Mouse (Mus musculus): ENCODE measurements around the gene S100a10. TPM values are rescaled to one million over a fixed set of nuclear protein-coding genes. Genes with fewer than 3 reads are reported as not detected.

S100a10 gene
- polyA plus RNA-seq, 1 experiment from 2014 or later = 826 TPM

DNA sequence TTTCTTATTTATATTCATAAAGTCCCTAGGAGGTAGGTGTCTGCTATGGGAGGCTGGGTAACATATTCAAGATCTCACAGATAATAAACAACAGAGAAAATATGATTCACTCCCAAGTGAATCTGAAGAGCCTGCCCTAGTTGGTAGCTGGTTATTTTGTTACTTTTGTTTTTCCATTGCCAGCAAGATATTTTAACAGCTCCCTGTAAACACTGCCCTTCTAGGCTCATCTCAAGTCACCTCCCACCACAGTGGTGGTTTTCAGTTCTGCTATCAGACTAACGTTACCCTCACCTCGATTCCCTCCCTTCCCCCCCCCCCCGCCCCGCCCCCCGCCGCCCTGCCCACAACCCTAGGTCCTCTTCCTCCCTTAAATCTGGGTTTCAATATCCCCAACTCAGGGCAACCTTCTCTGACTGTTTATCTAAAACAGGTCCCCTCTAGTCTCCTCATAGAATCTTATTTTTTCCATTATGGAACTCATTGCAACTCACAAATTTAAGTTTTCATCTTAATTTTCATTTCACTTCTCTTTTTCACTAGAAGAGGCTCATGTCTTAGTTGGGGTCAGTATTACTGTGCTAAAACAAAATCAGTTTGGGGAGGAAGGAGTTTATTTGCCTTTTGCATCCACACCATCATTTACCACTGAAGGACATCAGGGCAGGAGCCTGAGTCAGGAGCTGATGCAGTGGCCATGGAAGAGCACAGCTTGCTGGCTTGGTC, 6.2 kb upstream of the S100a10 start:
- H3K4me1 ChIP-seq = peaks cover 6% of the 10 kb centered on the region; the same call in 1 of the 2 replicates
- no peak overlapping the region for H3K27ac ChIP-seq
- 54% methylated on average over 5 of the region's 6 CpGs for WGBS
- no peak overlapping the region for H3K4me2 ChIP-seq
- H3K36me3 ChIP-seq = no peaks in the 10 kb centered on the region
- H3K4me3 ChIP-seq = no peak overlapping the region
- no peaks in the 10 kb centered on the region for H3K9me3 ChIP-seq
- H3K9ac ChIP-seq = no peak overlapping the region
- ATAC-seq (ENCODE audit: insufficient number of reproducible peaks, low FRiP score, low TSS enrichment, low read depth) = no peak
- H3K27me3 ChIP-seq = no peaks in the 10 kb centered on the region

DNA sequence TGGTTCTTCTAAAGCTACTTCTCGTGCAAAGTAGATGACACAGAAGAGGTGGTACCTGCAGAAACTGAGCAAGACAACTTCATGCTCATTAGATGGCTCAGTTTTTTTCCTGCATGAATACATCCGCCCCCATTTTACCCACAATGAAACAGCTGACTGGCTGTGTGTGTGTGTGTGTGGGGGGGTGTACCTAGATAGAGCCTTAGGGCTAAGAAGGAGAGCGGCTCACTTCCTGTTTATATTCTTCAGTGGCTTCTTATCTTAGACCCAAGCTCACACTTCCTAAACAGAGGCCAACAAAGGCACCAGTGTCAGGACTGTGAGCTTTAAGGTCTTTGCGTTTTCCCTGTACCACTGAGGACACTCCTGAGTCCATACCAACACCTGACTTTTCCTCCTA, 4.9 kb upstream of the S100a10 start:
- 75% methylated on average over 4 of the region's 4 CpGs for WGBS
- no peak overlapping the region for H3K9ac ChIP-seq
- H3K27ac ChIP-seq = no peak overlapping the region
- no peaks in the 10 kb centered on the region for H3K36me3 ChIP-seq
- ATAC-seq (ENCODE audit: insufficient number of reproducible peaks, low FRiP score, low TSS enrichment, low read depth) = no peak
- H3K27me3 ChIP-seq = no peaks in the 10 kb centered on the region
- H3K4me2 ChIP-seq = no peak overlapping the region
- no peak overlapping the region for H3K4me3 ChIP-seq
- peaks cover 12% of the 10 kb centered on the region; the same call in 1 of the 2 replicates for H3K4me1 ChIP-seq
- no peaks in the 10 kb centered on the region for H3K9me3 ChIP-seq

DNA sequence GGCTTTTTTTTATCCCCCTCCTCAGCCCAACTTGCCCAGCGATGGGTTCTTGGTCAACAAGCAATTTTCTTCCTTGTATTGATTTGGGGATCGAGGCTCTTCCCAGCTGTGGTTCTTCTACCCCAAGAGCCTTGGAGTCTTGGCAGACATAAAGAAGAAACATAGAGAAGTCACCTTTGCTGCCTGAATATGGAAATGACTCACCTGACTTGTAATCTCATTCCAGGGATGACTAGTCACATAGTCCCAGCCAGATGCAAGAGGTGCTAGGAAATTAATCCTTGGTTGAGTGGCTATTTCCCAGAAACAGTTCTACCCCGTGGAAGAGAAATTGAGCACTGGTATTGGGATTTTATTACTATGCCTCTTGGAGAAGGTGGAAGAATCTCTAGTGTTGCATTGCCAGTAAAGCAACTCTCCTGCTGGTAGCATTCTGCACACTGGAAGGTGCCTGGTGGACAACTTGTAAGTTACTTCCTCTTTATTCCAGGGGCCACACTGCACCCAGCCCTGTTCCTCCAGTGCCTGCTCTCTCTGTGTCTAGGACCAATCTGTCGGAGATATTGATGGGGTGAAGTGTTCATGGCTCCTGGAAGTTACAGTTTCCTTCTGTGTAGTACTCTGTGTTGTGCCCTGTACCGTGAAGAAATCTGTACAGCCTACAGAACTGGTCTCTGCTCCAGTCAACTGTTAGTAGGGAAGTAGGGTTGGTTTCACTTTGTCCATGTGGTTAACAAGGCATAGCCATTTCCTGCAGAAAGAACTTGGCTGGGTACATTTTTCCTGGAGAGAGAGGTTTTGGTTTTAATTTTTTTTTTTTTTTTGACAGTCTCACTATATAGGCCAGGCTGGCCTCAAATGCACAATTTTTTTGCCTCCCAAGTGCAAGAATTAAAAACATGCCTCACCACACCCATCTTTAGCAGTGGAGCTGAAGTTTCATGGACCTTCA, 2.7 kb upstream of the S100a10 start:
- ATAC-seq (ENCODE audit: insufficient number of reproducible peaks, low FRiP score, low TSS enrichment, low read depth) = no peak
- no peak overlapping the region for H3K9ac ChIP-seq
- WGBS = 74% methylated on average over 5 of the region's 5 CpGs
- no peaks in the 10 kb centered on the region for H3K9me3 ChIP-seq
- H3K36me3 ChIP-seq = no peaks in the 10 kb centered on the region
- H3K4me2 ChIP-seq = no peak overlapping the region
- H3K4me1 ChIP-seq = peaks cover 23% of the 10 kb centered on the region
- no peaks in the 10 kb centered on the region for H3K27me3 ChIP-seq
- H3K4me3 ChIP-seq = no peak overlapping the region
- peak overlapping the region; percentile 58; the same call in 1 of the 2 replicates for H3K27ac ChIP-seq

DNA sequence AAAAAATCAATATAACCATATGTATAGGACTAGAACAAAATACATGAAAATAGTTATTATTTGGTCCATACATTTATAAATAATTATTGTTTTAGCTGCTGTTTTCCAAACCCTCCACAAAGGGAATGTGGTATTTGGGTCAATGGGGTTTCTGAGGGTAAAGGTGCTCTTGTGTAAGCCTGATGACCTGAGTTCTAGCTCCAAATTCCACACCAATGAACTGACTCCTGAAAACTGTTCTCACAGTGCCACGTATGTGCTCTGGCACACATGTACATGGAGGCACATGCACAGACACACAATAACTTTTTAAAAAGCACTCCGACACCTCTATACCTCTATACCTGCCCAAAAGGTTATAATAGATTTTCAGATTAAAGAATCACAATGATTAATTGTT, 1.6 kb upstream of the S100a10 start:
- ATAC-seq (ENCODE audit: insufficient number of reproducible peaks, low FRiP score, low TSS enrichment, low read depth) = no peak
- H3K9me3 ChIP-seq = no peaks in the 10 kb centered on the region
- no peak overlapping the region for H3K4me2 ChIP-seq
- 0 out of 2 replicates have a peak overlapping the region, but pooled peaks have one; percentile 96 for H3K27ac ChIP-seq
- peaks cover 31% of the 10 kb centered on the region for H3K4me1 ChIP-seq
- H3K36me3 ChIP-seq = no peaks in the 10 kb centered on the region
- no peak overlapping the region for H3K4me3 ChIP-seq
- H3K9ac ChIP-seq = no peak overlapping the region
- H3K27me3 ChIP-seq = no peaks in the 10 kb centered on the region
- 96% methylated on average over 2 of the region's 2 CpGs for WGBS

DNA sequence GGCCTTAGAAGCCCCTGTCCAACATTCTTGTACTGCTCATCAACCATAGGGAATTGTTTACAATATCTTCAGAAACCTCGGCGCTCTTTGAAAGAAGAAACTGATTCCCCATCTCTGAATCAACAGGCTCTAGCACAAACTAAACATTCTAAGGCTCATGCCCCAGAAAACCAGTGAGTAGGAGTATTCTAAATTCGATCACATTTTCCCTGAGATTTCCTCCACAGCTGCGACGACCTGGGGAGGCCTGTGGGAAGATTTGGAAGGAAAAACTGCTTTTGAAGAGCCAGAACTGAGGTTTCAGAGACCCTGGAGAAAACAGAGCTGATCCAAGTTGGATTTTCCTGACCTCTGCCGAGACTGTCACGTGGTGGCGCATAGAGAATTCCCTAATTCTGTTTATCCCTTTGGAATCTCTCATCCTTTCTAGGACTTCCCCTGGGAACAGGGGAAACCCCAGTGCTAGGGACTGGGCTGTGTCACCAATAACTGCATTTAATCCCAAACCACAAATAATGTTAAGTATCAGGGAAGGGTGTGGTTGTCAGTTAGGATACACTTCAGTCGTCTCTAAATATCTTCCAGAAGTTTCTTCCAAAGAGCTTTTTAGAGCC, 1.0 kb upstream of the S100a10 start:
- no peak overlapping the region for H3K4me2 ChIP-seq
- H3K27me3 ChIP-seq = no peaks in the 10 kb centered on the region
- H3K4me1 ChIP-seq = peaks cover 37% of the 10 kb centered on the region
- H3K36me3 ChIP-seq = no peaks in the 10 kb centered on the region
- peak overlapping the region; percentile 96 for H3K27ac ChIP-seq
- no peaks in the 10 kb centered on the region for H3K9me3 ChIP-seq
- H3K4me3 ChIP-seq = peak overlapping the region; percentile 67; the same call in 1 of the 2 replicates
- H3K9ac ChIP-seq = no peak overlapping the region
- ATAC-seq (ENCODE audit: insufficient number of reproducible peaks, low FRiP score, low TSS enrichment, low read depth) = no peak
- 47% methylated on average over 9 of the region's 9 CpGs for WGBS

DNA sequence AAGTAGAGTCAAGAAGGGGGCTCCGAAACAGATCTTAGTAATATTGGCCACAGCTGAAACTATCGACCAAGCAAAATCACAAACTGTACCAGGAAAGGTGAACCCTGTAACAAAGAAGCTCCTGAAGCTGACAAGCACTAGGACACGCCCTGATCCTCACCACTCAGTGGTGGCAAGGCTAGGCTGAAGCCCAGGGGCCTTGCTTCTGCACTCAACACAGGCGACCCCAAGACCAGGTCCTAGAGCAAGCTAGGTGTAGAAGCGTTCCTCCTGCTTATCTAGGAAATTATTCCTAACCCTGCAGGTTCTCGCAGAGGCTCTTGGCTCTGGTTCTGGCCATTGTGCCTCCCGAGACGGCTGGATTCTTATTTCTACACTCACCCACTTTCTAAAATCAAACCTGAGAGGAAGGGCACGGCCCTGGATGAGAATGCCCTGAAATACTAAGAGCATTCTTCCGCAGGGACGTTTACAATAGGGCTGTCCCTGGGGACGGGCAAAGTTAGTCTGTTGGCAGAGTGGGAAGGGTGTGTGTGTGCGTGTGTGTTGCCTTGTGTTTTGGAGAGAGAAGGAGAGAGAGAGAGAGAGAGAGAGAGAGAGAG, 400 bp upstream of the S100a10 start:
- Histone ChIP-seq H3K4me1 (peaks cover 42% of the 10 kb centered on the region), H3K27me3 (no peaks in the 10 kb centered on the region), H3K9ac (0 out of 2 replicates have a peak overlapping the region, but pooled peaks have one; percentile 29), H3K9me3 (no peaks in the 10 kb centered on the region), H3K4me3 (peak overlapping the region; percentile 67), H3K27ac (peak overlapping the region; percentile 96), H3K4me2 (peak overlapping the region; percentile 55), H3K36me3 (peaks cover 3% of the 10 kb centered on the region; the same call in 1 of the 2 replicates)
- ATAC-seq (ENCODE audit: insufficient number of reproducible peaks, low FRiP score, low TSS enrichment, low read depth) = no peak
- WGBS = 13% methylated on average over 13 of the region's 13 CpGs

DNA sequence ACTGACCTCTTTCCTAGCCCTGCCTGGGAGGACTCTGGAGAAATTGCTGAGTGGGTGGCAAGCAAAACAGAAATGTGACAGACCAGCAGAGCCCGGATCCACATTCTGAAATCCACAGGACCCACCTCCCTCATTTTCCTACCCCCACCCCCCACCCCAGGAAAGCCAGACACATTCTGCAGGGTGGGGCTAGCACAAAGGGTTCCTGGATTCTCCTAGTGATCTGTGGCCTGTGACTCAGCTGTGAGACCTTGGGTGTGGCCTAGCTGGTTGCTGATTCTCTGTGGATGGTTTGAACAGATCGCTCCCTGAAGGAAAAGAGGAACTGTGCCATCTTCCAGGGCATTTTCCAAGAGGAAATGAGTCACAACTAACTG, 986 bp downstream of the S100a10 start:
- Histone ChIP-seq H3K4me2 (peak overlapping the region; percentile 55), H3K9me3 (no peaks in the 10 kb centered on the region), H3K9ac (peak overlapping the region; percentile 62), H3K27ac (peak overlapping the region; percentile 96), H3K4me3 (peak overlapping the region; percentile 67), H3K4me1 (peaks cover 42% of the 10 kb centered on the region), H3K36me3 (peaks cover 8% of the 10 kb centered on the region), H3K27me3 (no peaks in the 10 kb centered on the region)
- ATAC-seq (ENCODE audit: insufficient number of reproducible peaks, low FRiP score, low TSS enrichment, low read depth) = peak; percentile 66
- 10% methylated on average over 2 of the region's 2 CpGs for WGBS

DNA sequence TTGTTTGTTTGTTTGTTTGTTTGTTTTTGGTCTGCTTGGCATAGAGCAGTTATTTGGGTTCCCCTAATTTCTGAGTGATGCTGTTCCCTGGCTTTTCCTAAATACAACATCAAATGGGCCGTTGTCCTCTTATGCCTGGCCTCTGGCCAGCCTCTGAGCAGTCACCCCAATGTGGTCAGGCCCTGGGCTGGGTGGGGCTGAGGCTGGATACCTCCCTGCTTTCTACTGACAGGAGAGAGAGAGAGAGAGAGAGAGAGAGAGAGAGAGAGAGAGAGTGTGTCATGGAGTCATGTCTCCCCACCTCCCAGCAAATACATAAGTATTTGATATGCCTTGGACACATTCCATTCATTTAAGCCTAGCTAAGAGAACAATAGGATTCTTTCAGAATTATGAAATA, 1.7 kb downstream of the S100a10 start:
- WGBS = 41% methylated on average over 1 of the region's 1 CpGs
- H3K9ac ChIP-seq = peak overlapping the region; percentile 62; the same call in 1 of the 2 replicates
- H3K9me3 ChIP-seq = no peaks in the 10 kb centered on the region
- H3K27ac ChIP-seq = peak overlapping the region; percentile 96
- peak overlapping the region; percentile 67 for H3K4me3 ChIP-seq
- H3K27me3 ChIP-seq = no peaks in the 10 kb centered on the region
- H3K4me1 ChIP-seq = peaks cover 42% of the 10 kb centered on the region
- no peak for ATAC-seq (ENCODE audit: insufficient number of reproducible peaks, low FRiP score, low TSS enrichment, low read depth)
- peaks cover 15% of the 10 kb centered on the region for H3K36me3 ChIP-seq
- H3K4me2 ChIP-seq = peak overlapping the region; percentile 55

DNA sequence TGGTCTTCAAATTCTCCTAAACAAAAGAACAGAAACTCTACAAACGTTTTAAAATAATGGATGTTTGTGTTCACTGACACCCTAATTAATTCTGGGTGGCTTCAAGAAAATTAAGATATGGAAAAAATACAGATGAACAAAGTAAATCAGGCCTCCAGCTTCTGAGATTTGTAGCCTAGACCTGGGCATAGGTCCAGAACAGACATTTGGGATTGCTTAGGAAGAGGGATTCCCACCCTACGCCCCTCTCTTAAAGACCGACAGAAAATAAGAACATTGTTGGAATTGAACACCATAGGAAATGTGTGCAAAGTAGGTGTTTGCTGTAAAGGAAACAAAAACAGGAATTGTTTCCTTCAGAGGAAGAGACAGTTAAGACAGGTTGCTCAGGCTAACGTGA, 2.6 kb downstream of the S100a10 start:
- peak overlapping the region; percentile 55 for H3K4me2 ChIP-seq
- H3K9me3 ChIP-seq = no peaks in the 10 kb centered on the region
- WGBS = 26% methylated on average over 4 of the region's 4 CpGs
- ATAC-seq (ENCODE audit: insufficient number of reproducible peaks, low FRiP score, low TSS enrichment, low read depth) = no peak
- 0 out of 2 replicates have a peak overlapping the region, but pooled peaks have one; percentile 50 for H3K27ac ChIP-seq
- H3K36me3 ChIP-seq = peaks cover 24% of the 10 kb centered on the region
- H3K4me1 ChIP-seq = peaks cover 37% of the 10 kb centered on the region
- no peak overlapping the region for H3K9ac ChIP-seq
- H3K27me3 ChIP-seq = no peaks in the 10 kb centered on the region
- peak overlapping the region; percentile 23 for H3K4me3 ChIP-seq

DNA sequence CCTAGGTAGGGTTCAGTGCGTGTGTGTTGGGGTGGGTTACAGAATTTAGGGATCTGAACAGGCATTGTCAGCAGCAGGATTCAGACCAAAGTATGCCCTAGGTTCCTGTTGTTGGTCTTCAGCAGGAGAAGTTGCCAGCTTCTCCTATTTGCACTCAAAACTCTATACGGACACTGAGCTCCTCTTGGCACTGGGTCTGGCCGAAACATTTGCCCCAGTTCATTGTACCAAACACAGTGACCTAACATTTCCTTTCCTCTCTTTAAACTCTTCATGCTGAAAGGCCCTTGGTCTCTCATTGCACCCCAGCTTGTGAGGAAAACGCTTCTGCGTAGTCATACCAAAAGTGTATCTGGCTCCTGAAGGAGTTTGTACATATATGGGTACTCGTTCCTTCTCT, 5.1 kb downstream of the S100a10 start:
- no peak overlapping the region for H3K4me3 ChIP-seq
- no peak overlapping the region for H3K9ac ChIP-seq
- no peak overlapping the region for H3K27ac ChIP-seq
- WGBS = 88% methylated on average over 6 of the region's 6 CpGs
- peaks cover 48% of the 10 kb centered on the region for H3K36me3 ChIP-seq
- H3K4me1 ChIP-seq = peaks cover 30% of the 10 kb centered on the region
- no peaks in the 10 kb centered on the region for H3K9me3 ChIP-seq
- ATAC-seq (ENCODE audit: insufficient number of reproducible peaks, low FRiP score, low TSS enrichment, low read depth) = no peak
- no peak overlapping the region for H3K4me2 ChIP-seq
- H3K27me3 ChIP-seq = no peaks in the 10 kb centered on the region

DNA sequence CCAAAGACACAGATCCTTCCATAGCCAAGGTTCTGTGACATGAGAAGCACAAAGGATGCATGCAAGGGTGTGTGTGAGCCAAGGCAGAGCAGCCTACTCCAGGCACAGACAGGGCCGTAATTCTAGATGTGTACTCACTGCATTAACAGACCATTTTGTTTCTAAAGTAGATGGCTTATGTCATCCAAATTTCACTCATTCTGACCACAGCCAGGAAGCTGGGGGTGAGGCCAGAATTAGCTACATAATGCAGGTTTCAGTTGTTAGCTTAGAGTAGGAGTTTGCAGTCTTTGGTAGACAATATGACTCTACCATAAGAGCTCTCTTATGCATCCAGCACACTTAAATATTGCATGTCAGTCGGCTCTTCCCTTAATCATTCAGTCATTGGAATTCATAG, 7.5 kb downstream of the S100a10 start:
- Histone ChIP-seq H3K9ac (no peak overlapping the region), H3K36me3 (peaks cover 57% of the 10 kb centered on the region), H3K4me2 (no peak overlapping the region), H3K27ac (no peak overlapping the region), H3K4me1 (peaks cover 19% of the 10 kb centered on the region), H3K9me3 (no peaks in the 10 kb centered on the region), H3K27me3 (no peaks in the 10 kb centered on the region), H3K4me3 (no peak overlapping the region)
- 81% methylated on average over 2 of the region's 2 CpGs for WGBS
- no peak for ATAC-seq (ENCODE audit: insufficient number of reproducible peaks, low FRiP score, low TSS enrichment, low read depth)

Measured in limb, embryonic 15.5 days (tissue).